Mouse (Mus musculus) liver, postnatal 0 days (tissue): ENCODE data around the gene Pcsk6.

ENCODE experiments used
- CTCF ChIP-seq: sonication (generic); IDR thresholded peaks from 2 replicates; pipeline ENCODE4 v1.5.1; 2016; ENCODE audit warnings: antibody characterized with exemption, low read depth
- EP300 ChIP-seq: IDR thresholded peaks from 2 replicates; pipeline ENCODE4 v1.6.1; 2016; ENCODE audit warnings: antibody characterized with exemption, low read depth, mild to moderate bottlenecking

DNA sequence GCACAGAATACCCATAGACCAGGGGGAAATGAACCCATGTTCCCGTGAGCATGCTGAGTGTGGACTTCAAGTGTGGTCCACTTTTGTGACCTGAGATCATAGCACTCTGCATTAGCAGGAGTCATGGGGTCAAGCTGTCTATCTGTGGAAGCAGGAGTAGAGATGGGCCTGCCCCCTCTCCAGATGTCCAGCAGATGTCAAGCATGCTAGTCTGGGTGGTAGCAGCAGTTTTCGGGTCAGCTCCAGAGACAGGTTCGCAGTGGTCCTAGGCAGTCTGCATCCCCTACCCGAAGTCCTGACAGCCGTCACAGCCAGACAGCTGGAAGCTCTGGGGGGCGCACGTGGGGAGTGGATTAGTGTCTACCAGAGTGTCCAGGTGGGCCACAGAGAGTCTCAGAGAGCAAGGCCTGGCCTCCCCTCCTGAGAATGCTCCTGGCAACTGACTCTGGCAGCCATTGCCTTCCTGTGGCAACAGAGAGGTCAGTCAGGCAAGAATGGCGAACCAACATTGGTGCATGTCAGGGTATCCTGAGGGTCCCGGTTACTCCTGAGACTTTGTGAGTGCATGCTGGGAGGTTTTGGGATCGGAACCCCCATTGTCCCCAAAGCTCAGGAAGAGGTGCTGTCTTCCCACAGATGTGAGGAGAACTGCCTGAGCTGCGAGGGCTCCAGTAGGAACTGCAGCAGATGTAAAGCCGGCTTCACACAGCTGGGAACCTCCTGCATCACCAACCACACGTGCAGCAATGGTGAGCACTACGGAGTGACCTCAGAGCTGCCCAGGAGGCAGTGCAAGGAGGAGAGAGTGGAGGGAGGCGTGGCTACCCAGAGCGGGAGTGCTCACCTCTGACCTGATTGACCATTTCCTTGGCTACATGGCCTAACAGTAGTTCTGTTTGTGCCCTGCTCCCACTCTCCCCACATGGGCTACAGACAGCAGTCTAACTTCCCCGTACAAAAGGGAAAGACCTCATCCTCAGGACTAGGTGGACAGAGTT is 185.7 kb downstream of the Pcsk6 start:
- TF ChIP-seq CTCF = no peak
- no peak for TF ChIP-seq EP300
